Mouse (Mus musculus): ENCODE results near the gene Pcbp4.
A peak's percentile ranks its signal among the peaks of the same experiment; 100 is the strongest.

The Pcbp4 gene

DNA sequence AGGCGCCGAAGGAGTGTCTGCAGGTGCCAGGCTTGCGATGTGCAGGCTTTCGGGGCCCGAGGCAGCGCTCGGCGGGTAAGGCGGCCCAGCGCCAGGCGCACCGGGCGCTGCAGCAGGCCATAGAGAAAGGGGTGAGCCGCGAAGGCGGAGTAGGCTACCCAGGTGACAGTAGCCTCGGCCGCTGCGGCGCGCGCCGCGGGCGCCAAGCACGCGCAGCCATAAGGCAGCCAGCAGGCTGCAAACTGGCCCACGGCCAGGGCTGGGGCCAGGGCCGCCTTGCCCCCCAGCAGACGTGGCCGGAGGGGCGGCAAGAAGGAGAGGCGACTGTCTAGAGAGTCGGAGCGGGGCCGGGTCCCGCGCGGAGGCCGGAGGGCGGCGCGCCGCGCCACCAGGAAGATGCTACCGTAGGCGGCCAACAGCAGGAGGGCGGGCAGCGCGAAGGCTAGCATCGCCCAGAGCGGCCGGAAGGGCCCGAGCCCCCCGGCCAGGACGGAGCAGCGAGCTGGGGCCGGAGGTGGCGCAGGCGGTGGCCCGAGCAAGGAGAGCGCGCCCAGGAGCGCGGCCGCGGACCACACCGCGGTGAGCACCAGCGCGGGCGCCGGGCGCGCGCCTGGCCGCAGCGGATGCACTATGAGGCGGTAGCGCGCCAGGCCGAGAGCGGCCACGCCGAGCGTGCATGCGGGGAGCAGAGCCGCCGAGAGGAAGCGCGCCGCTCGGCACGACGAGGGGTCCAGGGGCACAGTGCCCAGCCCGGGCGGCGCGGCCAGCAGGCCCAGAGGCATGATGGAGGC is 11.9 kb downstream of the Pcbp4 start:
- peak; percentile 90 for DNase-seq

DNA sequence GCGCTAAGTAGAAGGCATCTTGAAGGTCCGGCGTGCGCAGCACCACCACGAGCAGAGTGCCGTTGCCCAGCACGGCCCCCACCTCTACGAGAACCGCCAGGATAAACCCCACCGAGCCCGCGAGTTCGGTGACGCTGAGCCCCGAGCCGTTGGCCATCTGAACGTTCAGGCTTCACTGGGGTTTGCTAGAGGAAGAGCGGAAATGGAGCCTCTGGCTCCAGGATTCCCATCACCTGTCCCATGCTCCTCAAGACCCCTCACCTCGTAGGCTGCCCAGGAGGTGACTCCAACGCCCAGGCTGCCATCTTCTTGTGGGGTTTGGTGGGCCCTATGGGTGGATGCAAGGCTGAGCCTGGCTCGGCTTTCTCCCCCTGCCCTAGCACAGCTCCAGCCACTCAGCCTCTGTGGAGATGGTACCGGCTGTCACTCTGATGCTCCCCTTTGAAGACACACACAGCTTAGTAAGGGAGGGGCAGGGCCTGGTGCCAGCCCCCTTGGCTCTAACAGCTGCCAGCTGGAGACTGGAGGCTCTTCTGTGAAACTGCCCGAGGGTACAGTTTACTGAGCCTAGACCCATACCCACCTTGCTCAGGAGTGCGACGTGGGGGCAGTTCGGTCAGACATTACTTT is 12.6 kb downstream of the Pcbp4 start, which contains the start of gene Gpr62:
Gpr62 (minus strand) TSS at position 368 of the 630 bp plus-strand sequence.
- peak; percentile 83 for DNase-seq

DNA sequence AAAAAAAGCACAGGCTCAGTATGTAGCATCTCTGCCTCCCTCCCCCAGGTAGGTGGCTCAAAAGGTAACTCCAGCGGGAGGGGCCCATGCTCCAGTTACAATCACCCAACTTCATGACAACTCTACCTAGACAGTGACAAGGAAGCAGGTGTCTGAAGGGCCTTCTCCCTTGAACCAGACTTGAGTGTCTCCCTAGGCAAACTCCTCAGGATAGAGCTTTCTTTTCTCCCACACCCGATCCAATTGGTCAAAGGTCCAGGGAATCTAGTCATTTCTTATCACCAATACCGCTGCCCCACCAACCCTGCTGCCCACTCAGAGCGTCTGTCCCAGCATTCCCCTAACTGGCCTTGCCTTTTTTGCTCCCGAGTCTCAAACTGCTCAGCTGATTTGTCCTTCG is 13.6 kb downstream of the Pcbp4 start:
- peak; percentile 20 for DNase-seq

DNA sequence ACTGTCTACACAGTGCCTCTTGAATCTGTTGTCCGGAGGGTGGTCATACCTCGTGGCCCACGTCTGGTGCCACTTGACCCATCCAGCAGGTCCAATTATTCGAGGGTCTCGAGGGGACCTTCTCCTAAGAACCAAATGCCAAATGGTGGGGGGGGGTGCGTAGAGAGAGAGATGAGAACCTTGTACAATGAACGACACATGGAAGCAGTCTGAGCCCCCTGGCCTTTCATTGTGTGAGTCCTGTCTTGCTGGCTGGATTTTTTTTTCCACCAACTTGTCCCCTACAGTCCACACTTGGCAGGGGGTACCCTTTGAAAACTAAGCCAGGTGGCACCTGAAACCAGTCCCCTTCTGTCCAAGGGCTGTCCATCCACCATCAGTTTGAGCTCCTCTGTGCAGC is 14.7 kb downstream of the Pcbp4 start:
- DNase-seq = no peak

DNA sequence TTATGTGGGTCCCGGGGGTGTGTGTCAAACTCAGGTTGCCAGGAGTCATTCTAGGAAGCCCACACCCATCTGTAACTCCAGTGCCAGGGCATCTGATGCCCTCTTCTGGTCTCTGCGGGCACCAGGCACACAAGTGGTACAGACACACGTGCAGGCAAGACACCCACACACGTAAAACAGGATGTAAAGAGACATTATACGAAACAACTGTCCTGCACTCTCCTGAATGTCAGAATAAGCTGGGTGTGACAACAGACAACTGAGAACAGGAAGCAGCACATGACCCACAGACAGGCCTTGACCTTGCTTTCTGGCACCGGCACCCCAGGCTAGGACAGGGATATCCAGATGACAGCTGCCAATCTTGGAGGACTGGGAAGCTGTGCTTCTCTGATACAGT is 16.2 kb downstream of the Pcbp4 start:
- peak; percentile 20 for DNase-seq

DNA sequence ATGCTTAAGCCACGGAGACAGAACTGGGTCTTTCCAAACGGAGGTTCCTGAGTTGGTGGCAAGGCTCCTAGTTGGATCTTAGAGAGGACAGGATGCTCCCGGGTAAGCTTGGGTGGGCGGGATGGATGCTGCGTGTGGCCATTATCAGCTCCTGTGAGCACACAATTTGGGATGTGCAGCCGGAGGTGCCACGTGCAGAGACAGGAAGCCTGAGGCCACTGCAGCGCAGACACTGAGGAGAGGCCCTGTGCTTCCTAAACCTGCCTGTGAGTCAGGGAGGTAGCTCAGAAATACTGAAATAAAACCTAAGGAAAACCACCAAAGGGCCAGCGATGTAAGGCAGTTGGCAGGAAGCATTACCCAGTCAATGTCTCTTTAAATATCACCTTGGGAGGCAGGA is 16.7 kb downstream of the Pcbp4 start:
- DNase-seq = peak; percentile 12

DNA sequence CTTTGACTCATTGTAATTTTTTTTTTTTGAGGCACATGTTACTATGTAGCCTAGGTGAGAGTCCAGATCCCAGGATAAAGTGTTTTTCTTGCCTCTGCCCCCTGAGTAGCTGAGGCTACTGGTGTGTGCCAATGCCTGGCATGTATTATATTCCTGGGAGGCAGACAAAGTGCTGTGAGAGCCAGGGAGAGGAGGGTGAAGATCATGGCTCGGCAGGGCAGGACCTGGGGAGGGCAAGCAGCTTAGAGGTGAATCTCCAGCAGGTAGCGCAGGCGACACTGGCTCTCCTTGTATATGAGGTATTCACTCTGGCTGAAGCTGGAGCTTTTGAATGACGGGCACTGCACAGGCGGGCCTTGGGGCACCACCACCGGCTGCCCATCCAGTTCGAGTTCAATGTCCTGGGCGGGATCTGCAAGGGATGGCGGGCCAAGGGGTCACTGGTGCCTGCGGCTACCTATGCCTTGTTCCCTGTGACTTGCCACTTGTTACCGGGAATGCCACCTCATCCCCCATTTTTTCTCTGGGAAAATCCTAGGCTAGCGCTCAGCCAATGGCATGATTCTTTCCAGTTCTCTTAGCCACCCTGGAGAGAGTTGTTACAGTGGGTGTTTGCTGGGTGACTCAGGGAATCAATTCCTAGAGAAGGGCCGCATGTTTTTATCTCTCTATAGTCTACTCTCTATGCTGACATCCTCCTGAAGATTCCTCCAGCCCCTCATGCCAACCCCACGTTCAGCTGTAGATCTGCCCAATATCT is 18.1 kb downstream of the Pcbp4 start:
- DNase-seq = peak; percentile 19

DNA sequence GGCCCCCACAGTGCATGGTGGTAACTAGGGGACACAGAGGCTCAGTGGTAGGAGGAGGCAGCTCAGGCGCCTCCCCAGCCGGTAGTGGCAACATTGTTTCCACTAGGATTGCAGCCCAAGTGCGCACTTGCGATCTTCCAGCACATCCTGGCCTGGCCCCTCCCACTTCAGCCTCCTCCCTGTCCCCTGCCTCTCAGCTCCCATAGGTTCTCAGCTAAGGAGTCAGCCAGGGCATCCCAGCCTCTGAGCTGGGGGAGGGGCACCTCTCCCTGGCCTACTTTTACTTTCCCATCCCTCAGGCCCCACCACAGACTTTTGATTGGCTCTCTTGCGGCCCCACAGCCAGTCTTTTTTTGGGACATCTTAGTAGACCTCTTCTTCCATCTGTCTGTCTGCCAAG is 18.8 kb downstream of the Pcbp4 start:
- DNase-seq = peak; percentile 48

DNA sequence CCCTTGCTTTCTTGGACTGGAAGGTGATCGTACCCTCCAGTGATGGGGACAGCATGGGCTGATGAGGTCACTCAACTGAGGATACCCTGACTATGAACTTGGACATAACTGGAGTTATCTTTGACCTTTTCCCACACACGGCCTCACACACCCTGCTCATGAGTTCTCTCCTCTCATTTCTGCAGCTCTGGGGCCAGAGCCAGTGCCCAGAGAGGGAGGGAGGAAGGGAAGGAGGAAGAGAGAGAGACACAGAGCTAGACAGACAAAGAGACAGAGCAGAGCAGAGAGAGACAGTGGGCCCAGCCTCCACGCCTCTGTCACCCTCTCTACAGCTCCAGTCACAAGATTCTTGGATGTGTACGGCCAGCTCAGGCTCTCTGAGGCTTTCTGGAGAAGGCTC is 19.2 kb downstream of the Pcbp4 start:
- DNase-seq = peak; percentile 21

DNA sequence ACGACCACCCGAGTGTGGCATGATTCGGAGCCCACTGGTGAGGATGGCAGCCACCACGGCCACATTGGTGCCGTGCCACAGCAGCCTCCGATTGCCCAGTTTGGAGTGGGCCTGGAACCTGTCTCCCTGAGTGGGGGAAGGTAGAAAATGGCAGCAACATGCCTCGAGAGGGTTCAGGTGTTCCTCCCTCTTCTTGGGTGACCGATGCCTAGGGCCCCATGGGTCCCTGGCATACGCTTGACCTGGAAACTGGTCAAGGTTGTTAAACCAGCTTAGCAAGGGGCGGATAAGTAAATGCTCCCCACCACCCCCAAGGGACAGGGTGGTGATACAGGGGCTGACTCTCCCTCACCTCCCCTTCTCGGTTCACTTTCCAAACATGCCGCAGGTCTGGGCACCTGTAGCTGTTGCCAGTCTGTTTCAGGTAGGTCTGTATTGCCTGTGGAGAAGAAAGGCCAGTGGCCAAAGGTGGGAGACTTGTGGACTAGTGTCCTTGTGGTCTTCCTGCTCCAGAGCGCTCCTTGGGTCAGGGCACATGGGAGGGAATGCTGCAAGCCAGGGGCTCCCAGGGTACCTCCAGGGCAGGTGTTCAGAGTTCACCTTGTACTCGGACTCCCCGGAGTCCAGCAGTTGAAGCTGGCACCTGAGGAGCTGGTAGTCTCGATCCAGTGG is 20.1 kb downstream of the Pcbp4 start:
- DNase-seq = peak; percentile 38

DNA sequence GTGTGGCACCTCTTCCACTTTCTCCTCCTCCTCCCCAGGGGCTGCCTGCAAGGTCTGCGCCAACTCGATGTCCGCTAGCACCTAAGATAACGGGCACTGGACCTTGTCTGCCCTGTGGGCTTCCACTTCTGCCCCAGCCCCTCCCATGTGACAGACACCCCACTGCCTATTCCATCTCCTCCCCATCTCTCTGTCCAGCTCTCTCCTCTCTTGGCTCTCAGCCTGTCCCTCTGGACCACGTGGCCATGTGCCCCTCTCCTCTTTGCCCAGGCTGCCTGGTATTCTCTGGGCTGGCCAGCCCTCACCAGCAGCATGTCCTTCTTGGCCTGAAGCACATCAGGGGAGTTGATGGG is 20.6 kb downstream of the Pcbp4 start:
- DNase-seq = peak; percentile 45

DNA sequence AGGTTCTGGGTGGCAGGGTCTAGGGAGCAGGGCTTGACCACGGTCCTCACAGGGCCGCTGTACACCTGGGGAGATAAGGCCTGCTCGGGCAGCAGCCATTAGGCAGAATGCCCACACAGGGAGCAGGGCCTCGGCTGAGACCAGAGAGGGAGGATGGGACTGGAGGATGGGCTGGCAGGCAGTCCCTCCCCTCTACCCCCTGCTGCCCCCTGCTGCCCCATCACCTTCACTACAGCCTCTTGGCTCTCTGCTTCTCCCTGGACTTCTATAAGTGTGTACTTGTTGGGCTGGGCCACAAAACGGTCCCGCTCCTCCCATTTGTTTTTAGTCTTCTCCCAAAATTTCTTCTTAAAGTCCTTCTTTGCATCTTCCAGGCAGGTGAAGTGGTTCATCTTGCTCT is 21.4 kb downstream of the Pcbp4 start:
- DNase-seq = peak; percentile 78

DNA sequence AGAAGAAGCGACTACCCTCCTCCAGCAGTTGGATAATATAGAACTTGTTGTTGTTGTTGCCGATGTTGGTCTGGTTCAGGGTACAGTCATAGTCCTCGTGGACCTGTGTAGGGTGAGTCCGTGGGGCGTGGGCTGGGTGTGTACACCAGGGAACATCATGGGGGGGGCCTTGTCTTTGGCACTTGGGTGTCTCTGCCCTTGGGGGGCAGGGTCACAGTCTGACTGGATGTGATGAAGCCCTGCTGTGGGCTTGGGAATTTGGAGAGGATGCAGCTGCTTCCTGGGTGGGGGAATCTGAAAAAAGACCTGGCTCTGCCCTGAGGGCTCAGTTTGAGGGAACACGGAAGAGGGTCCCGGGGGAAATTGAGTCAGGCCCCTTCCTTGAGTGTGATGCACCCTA is 22.0 kb downstream of the Pcbp4 start:
- peak; percentile 48 for DNase-seq

DNA sequence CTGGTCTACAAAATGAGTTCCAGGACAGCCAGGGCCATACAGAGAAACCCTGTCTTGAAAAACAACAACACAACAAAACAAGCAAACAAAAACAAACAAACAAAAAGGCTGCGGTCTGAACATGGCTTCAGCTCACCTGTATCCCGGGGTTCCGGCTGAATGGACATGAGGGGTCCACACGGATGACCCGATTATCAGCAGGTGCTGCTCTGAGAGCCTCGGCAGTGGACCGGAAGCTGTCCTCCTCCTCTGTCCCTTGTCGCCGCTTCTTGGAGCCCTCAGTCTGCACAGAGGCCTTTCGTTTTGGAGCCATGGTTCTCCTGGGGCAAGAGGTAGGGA is 22.5 kb downstream of the Pcbp4 start, which contains the start of gene Rrp9:
Rrp9 (plus strand) TSS at position 301 of the 339 bp plus-strand sequence.
- DNase-seq = peak; percentile 19

DNA sequence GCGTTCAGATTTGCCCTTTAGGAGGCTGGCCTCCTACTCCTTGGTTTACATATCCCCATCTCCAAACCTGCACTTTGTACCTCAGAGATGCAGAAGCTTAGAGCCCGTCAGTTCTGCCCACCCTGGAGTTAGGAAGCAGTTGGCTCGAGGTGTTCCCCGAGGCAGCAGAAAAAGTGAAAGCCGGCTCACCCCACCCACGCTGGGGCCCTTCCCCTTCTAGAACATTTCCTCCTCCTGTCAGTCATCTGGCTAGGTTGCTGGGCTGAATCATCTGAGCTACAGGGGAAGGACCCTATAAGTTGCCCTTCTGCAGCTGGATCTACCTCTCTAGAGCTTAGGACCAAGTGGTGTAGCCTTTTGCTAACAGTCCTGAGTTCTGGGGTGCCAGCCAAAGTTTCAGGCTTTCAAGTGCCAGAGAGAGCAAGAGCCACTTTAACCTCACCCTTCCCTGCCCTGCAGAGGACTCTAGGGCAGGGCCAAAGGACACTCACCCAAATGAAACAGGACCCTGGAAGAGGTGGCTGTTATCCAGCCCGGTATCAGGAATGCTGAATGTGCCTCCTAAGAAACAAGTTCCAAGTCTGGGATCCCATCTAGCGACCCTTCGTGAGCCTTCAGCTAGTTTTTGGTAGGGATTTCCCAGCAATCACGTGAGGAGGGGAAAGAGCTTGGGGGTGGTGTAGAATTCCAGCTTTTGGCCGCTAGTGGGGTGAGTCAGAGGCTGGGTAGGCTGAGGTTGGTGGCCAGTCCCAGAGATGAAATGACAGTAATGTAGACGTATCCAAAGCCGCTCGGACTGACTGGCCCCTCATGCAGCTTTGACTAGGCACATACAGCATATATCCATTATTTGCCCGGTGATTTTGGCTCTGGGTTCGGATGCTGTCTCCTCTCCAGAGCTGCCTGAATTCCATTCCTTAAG is 23.2 kb downstream of the Pcbp4 start:
- no peak for DNase-seq

DNA sequence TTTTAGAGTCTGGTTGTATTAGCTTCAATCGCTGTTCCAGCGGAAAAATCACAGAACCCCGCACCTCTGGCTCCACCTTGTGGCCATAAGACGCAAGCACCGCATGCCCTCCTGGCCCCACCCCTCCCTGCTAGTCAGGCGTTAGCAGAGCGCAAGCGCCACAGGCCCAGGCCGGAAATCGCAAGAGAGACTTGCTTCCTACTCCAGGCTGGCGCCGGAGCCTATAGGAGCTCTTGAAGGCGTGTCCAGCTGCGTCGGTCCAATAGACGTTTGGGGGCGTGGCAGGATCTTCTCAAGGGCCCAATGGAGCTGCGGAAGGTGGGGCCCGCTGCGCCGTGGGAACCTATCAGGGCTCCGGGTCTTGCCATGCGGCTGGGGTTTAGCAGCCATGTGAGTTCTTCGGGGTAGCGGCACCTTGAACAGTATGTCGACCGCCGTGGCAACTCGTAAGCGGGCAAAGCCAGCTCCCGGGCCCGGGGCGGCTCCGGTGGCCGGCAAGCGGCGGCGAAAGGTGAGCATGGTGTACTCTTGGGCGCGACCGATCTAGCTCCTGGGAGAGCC is 23.9 kb downstream of the Pcbp4 start, which contains the start of gene Parp3:
Parp3 (minus strand) TSS at position 26 of the 561 bp plus-strand sequence.
- DNase-seq = peak; percentile 99

DNA sequence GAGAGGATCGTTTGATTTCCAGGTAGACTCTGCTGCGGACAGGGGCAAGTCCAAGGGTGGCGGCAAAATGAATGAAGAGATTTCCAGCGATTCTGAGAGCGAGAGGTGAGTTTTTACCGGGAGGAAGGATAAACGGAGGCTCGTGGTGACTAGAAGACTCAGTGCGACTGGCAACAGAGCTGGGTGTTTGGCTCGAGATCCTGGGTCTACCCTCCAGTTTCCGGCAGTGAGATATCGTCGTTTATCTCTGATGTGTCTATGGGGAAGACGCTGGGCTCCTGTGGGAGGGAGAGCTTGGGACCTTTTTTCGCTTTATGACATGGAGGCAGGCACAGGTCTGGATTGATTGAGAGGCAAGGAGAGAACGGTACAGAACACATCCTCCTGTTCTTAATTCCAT is 24.6 kb downstream of the Pcbp4 start:
- no peak for DNase-seq

DNA sequence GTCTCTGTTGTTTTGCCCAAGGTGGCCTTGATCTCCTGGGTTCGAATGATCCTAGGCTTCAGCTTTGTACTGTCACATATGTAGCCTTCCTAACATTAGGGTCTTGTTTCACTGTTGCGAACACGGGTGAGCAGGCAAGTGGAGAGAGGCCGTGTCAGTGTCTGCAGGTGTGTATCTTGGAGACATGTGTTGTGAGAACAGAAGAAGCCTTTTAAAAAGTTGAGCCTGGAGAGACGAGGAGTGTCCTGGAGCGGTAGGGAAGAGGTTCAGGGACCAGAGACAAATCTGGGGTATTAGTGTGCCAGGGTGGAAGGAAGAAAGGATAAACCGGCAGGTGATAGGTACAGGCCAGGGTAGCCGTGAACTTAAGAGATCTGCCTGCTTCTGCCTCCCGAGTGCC is 25.0 kb downstream of the Pcbp4 start:
- peak; percentile 5 for DNase-seq

DNA sequence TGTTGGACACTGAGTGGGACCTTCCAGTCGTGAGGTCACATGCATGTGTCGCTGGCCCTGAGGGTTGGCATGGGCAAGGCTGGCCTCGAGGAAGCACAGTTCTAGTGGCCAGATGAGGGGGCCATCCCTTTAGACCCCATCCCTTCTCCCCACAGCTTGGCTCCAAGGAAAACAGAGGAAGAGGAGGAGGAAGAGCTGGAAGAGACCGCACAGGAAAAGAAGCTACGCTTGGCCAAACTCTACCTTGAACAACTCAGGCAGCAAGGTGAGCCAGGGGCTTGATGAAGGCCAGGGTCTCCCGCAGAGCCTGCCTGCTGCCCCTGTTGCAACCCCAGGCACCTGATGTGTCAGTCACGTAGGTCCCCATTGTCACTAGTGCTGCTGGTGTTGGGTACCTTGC is 27.4 kb downstream of the Pcbp4 start:
- DNase-seq = peak; percentile 6

DNA sequence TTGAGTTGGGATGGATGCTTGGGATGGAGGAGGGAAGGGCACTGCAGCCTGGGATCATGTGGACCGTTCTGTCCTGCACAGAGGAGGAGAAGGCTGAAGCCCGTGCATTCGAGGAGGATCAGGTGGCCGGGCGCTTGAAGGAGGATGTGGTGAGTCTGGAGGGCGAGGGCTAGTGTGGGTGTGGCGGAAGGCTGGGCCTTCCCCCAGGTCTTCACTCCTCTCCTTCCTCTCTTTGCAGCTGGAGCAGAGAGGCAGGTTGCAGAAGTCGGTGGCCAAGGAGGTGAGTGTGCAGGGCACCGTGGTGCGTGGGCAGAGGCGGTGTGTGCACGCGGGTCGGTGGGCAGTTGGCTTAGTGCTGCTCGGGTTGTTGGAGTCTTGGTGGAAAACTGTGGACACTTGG is 28.0 kb downstream of the Pcbp4 start:
- peak; percentile 4 for DNase-seq

DNA sequence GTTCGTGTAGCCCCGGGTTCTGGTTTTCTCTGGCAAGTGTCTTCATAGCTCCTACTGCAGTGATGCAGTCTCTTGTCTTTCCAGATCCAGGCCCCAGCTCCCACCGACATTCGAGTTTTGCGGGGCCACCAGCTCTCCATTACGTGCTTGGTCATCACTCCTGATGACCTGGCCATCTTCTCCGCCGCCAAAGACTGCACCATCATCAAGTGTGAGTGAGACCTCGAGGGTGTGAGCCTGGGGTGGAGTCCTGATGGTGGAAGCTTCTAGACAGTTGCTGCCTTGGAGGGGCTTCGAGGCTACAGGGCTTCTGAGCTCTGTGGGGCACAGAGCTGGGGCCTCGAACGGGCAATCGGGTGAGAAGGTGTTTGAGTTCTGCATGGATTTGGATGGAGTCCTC is 28.6 kb downstream of the Pcbp4 start:
- peak; percentile 3 for DNase-seq

All from cerebellum, adult 11 months (tissue).